Mouse (Mus musculus) hematopoietic stem cell, adult 5-6 weeks (primary cell): Measurements from ENCODE around the gene Prmt7. TPM values are rescaled to one million over a fixed set of nuclear protein-coding genes. Genes with fewer than 3 reads are reported as not detected.

ENCODE experiments used
- ATAC-seq, 2 experiments: fragments of 125-278 bp in 1 of 2; replicated peaks in 1 of 2; 2 replicates each; pipeline ENCODE4 v1.8.0; 2016 to 2017; ENCODE audit warnings: inconsistent platforms in 2 of 2, mild to moderate bottlenecking in 2 of 2, moderate number of reproducible peaks in 2 of 2, low read depth in 1 of 2, moderate TSS enrichment in 1 of 2; ENCODE audit not compliant: low FRiP score in 2 of 2, poor library complexity in 2 of 2, severe bottlenecking in 2 of 2, insufficient read depth in 1 of 2, low TSS enrichment in 1 of 2
- total RNA-seq: library from RNA; stranded (forward); fragments of 172-1452, 232-1000 nt; gene quantifications from 2 replicates; pipeline ENCODE4 v1.2.3, GENCODE M21; 2017

Gene Prmt7
- total RNA-seq, 1 experiment from 2014 or later, result 26.3 TPM

GRCm38 (mm10) chr8:106270804-106271203 is 60.1 kb downstream of the Prmt7 start:
- no peak for ATAC-seq

GRCm38 (mm10) chr8:106271378-106271777 is 60.6 kb downstream of the Prmt7 start:
- ATAC-seq, result no peak

GRCm38 (mm10) chr8:106273468-106273867 is 62.7 kb downstream of the Prmt7 start:
- no peak for ATAC-seq

- ATAC-seq, result no peak
Measured at GRCm38 (mm10) chr8:106276709-106277317, 66.1 kb downstream of the Prmt7 start.

GRCm38 (mm10) chr8:106278367-106279042 is 67.8 kb downstream of the Prmt7 start:
- peak; percentile 50 to 58; a peak in 2 of 4 replicates for ATAC-seq

GRCm38 (mm10) chr8:106280154-106280553 is 69.4 kb downstream of the Prmt7 start:
- no peak for ATAC-seq

- no peak for ATAC-seq
Measured at GRCm38 (mm10) chr8:106280844-106281243, 70.1 kb downstream of the Prmt7 start.

- ATAC-seq, result no peak
Measured at GRCm38 (mm10) chr8:106287445-106287844, 76.7 kb downstream of the Prmt7 start.

GRCm38 (mm10) chr8:106288732-106289131 is 78.0 kb downstream of the Prmt7 start:
- ATAC-seq, result no peak

- ATAC-seq, result no peak
Measured at GRCm38 (mm10) chr8:106289464-106289863, 78.7 kb downstream of the Prmt7 start.

GRCm38 (mm10) chr8:106292484-106293396 is 82.0 kb downstream of the Prmt7 start:
- ATAC-seq, result peak; percentile 80 to 81

- no peak for ATAC-seq
Measured at GRCm38 (mm10) chr8:106298261-106298660, 87.5 kb downstream of the Prmt7 start.

GRCm38 (mm10) chr8:106298846-106299245 is 88.1 kb downstream of the Prmt7 start:
- no peak for ATAC-seq

GRCm38 (mm10) chr8:106299686-106300085 is 89.0 kb downstream of the Prmt7 start:
- no peak for ATAC-seq

GRCm38 (mm10) chr8:106300739-106301715 is 90.3 kb downstream of the Prmt7 start:
- no peak for ATAC-seq
